Mouse (Mus musculus): ENCODE results near the gene Hsd11b2.

DNA sequence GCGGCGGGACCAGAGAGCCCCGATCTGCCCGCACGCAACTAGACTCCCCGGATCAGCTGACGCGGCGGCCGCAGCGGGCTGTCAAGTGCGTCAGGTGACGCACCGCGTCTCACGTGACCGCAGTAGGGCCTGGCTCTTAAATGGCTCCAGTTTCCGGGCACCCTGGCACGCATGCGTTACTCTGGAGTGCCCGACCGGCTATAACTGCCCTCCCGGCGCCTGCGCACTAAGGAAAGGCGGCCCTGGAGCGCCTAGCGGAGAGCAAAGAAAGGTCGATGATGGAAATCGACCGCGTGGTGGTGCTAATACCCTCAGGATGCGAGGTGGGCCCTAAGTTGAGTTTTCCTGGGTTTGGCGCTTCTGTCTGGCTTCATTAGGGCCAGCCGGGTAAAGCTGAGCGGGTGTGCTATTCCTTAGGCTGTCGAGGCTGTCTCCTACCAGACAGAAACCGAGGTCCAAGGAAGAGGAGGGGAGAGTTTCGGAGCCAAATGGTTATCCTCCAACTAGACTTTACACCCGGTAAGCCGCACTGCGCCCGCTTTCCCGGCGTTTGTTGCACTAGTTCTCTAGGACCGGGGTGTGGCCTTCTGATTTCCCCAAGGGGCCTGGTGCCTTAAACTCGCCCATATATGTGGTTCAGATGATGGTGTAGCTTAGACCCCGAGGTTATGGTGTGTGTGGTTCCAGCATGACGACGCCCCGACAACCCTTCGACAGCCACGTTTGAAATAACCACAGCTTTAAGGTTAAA is 47.6 kb downstream of the Hsd11b2 start, which contains the start of gene Atp6v0d1:
- TF ChIP-seq CTCF (IDR thresholded peaks at IDR 0.05; ENCODE audit: low read depth) (peak; percentile 98), EP300 (IDR thresholded peaks at IDR 0.05; ENCODE audit: low read depth) (no peak)

Measured in liver, embryonic 14.5 days (tissue).